Mouse (Mus musculus): ENCODE measurements at regions not wholly inside any gene's neighbourhood (a gene's known extent, or its start where the extent isn't known, plus 50 kb on each side); places are given as distances from the start of the nearest gene placed in this dataset.

- Histone ChIP-seq H3K27ac (replicated peaks) (no peak overlapping the region), H3K27me3 (ENCODE audit: low read depth, poor library complexity, severe bottlenecking) (no peaks in the 10 kb centered on the region), H3K4me3 (no peak overlapping the region), H3K36me3 (no peaks in the 10 kb centered on the region), H3K9me3 (replicated peaks) (no peaks in the 10 kb centered on the region), H3K4me1 (0 out of 2 replicates have a peak, but pooled peaks cover 4% of the 10 kb centered on the region)
- 87% methylated on average over 5 of the region's 5 CpGs for WGBS
- DNase-seq (ENCODE audit: low spot score), result no peak
Measured at GRCm38 (mm10) chr10:19216240-19216639, 140.1 kb upstream of the Olig3 start.

GRCm38 (mm10) chr10:19209751-19210150 is 146.6 kb upstream of the Olig3 start:
- no peak for DNase-seq (ENCODE audit: low spot score)
- Histone ChIP-seq H3K36me3 (no peaks in the 10 kb centered on the region), H3K4me3 (no peak overlapping the region), H3K4me1 (peaks cover 11% of the 10 kb centered on the region), H3K27ac (replicated peaks) (no peak overlapping the region), H3K27me3 (ENCODE audit: low read depth, poor library complexity, severe bottlenecking) (no peaks in the 10 kb centered on the region), H3K9me3 (replicated peaks) (no peaks in the 10 kb centered on the region)
- 85% methylated on average over 2 of the region's 2 CpGs for WGBS

DNA sequence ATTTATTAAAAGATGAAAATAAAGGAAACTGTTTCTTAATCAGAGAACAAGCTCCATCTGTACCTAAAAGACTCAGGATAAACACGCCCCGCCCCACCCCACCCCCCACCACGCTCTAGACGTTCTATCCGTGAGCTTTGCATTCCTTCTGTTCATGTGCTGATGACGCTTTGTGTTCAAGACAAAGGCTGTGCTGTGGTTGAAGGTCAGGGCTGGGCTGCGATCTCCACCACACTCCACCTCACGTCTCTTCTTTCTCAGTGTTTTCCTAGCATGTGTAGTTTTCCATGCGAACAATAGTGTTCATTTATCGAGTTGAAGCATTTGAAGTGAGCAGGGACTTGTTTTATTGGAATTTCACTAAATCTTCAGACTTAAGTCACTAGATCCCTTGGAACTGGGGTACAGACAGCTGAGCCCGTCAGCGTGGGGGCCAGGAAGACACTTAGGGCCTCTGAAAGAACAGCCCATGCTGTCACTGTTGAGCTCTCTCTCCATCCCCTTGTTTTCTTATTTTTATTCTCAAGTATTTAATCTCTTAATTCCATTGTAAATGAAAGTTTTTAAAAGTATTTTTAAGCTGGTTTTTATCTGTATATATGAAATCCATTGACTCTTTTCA is 148.1 kb upstream of the Olig3 start:
- DNase-seq (ENCODE audit: low spot score), result peak; percentile 62
- Histone ChIP-seq H3K4me1 (peaks cover 11% of the 10 kb centered on the region), H3K4me3 (no peak overlapping the region), H3K36me3 (no peaks in the 10 kb centered on the region), H3K27me3 (ENCODE audit: low read depth, poor library complexity, severe bottlenecking) (no peaks in the 10 kb centered on the region), H3K9me3 (replicated peaks) (no peaks in the 10 kb centered on the region), H3K27ac (replicated peaks) (peak overlapping the region; percentile 74)
- WGBS, result 8% methylated on average over 12 of the region's 12 CpGs

- H3K36me3 ChIP-seq, result no peaks in the 10 kb centered on the region
- H3K27ac ChIP-seq (replicated peaks), result no peak overlapping the region
- WGBS, result 52% methylated on average over 2 of the region's 2 CpGs
- no peaks in the 10 kb centered on the region for H3K27me3 ChIP-seq (ENCODE audit: low read depth, poor library complexity, severe bottlenecking)
- DNase-seq (ENCODE audit: low spot score), result no peak
- peaks cover 11% of the 10 kb centered on the region for H3K4me1 ChIP-seq
- no peak overlapping the region for H3K4me3 ChIP-seq
- H3K9me3 ChIP-seq (replicated peaks), result no peaks in the 10 kb centered on the region
Measured at GRCm38 (mm10) chr10:19207505-19207904, 148.8 kb upstream of the Olig3 start.

DNA sequence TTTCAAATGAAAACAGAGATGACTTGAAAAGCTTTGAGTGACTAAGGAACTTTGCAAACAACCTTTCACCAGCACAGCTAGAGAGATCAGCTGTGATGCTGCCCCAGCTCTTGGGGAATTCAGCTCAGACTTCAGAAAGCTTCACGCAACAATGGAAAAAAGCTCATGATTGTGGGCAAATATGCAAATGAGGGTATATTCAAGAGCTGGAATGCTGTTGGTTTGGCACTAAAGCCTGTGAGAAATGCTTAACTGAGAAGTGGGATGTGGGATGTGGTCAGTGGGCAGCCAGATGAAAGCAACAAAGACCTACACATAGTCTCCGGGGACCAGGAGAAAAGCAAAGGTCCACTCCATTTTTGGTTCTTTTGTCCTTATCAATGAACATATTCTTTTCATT is 156.0 kb upstream of the Olig3 start:
- WGBS, result 87% methylated on average over 2 of the region's 2 CpGs
- Histone ChIP-seq H3K4me1 (peaks cover 7% of the 10 kb centered on the region; the same call in 1 of the 2 replicates), H3K36me3 (no peaks in the 10 kb centered on the region), H3K27ac (replicated peaks) (no peak overlapping the region), H3K9me3 (replicated peaks) (no peaks in the 10 kb centered on the region), H3K27me3 (ENCODE audit: low read depth, poor library complexity, severe bottlenecking) (no peaks in the 10 kb centered on the region), H3K4me3 (no peak overlapping the region)
- DNase-seq (ENCODE audit: low spot score), result no peak

GRCm38 (mm10) chr10:19195676-19196075 is 160.7 kb upstream of the Olig3 start:
- WGBS, result 81% methylated on average over 7 of the region's 7 CpGs
- no peaks in the 10 kb centered on the region for H3K9me3 ChIP-seq (replicated peaks)
- no peaks in the 10 kb centered on the region for H3K27me3 ChIP-seq (ENCODE audit: low read depth, poor library complexity, severe bottlenecking)
- H3K27ac ChIP-seq (replicated peaks), result no peak overlapping the region
- DNase-seq (ENCODE audit: low spot score), result no peak
- no peaks in the 10 kb centered on the region for H3K36me3 ChIP-seq
- no peak overlapping the region for H3K4me3 ChIP-seq
- H3K4me1 ChIP-seq, result peaks cover 12% of the 10 kb centered on the region

DNA sequence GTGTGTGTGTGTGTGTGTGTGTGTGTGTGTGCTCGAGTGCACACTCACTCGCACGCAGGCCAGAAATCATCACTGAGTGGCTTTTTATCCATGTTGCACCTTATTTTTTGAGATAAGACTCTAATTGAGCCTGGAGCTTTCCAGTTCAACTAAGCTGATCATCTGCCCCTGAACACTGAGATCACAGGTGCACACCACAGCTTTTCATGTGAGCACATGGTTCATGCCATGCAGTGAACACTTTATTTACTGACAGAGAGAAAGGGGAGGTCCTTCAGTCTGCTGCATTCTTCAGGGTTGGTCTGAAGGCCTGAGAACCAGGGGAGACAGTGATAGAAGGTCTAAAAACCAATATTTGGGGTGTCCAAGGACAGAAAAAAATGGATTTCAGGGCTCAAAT is 161.7 kb upstream of the Olig3 start:
- Histone ChIP-seq H3K36me3 (no peaks in the 10 kb centered on the region), H3K27me3 (ENCODE audit: low read depth, poor library complexity, severe bottlenecking) (no peaks in the 10 kb centered on the region), H3K4me3 (no peak overlapping the region), H3K4me1 (peaks cover 5% of the 10 kb centered on the region), H3K9me3 (replicated peaks) (no peaks in the 10 kb centered on the region), H3K27ac (replicated peaks) (no peak overlapping the region)
- WGBS, result 95% methylated on average over 3 of the region's 3 CpGs
- no peak for DNase-seq (ENCODE audit: low spot score)

GRCm38 (mm10) chr10:19192971-19193758 is 163.2 kb upstream of the Olig3 start:
- no peaks in the 10 kb centered on the region for H3K9me3 ChIP-seq (replicated peaks)
- H3K27me3 ChIP-seq (ENCODE audit: low read depth, poor library complexity, severe bottlenecking), result peaks cover 3% of the 10 kb centered on the region
- no peak overlapping the region for H3K27ac ChIP-seq (replicated peaks)
- H3K4me1 ChIP-seq, result peaks cover 10% of the 10 kb centered on the region
- no peak for DNase-seq (ENCODE audit: low spot score)
- no peaks in the 10 kb centered on the region for H3K36me3 ChIP-seq
- WGBS, result 86% methylated on average over 5 of the region's 5 CpGs
- no peak overlapping the region for H3K4me3 ChIP-seq

DNA sequence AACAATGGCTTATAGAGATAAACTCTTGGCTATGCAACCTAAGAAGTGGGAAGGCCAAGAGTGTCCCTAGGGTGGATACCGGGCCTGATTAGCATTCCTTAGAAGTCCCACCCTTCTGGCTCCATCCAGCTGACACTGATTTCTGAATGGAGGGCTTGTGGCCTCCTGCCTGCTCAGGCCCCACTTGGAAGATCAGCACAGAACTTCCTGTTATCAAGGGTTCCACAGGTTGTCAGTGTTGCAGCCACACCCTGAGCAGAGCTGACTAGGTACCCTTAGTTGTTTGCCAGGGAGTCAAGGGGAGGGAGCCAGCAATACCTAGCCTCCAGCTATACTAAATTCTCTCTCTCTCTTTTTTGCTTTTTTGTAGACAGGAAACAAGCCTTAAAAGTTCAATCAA is 164.1 kb upstream of the Olig3 start:
- DNase-seq (ENCODE audit: low spot score), result no peak
- 34% methylated on average over 1 of the region's 1 CpGs for WGBS
- Histone ChIP-seq H3K27me3 (ENCODE audit: low read depth, poor library complexity, severe bottlenecking) (peaks cover 12% of the 10 kb centered on the region), H3K36me3 (no peaks in the 10 kb centered on the region), H3K4me3 (no peak overlapping the region), H3K27ac (replicated peaks) (no peak overlapping the region), H3K9me3 (replicated peaks) (no peaks in the 10 kb centered on the region), H3K4me1 (peaks cover 14% of the 10 kb centered on the region)

DNA sequence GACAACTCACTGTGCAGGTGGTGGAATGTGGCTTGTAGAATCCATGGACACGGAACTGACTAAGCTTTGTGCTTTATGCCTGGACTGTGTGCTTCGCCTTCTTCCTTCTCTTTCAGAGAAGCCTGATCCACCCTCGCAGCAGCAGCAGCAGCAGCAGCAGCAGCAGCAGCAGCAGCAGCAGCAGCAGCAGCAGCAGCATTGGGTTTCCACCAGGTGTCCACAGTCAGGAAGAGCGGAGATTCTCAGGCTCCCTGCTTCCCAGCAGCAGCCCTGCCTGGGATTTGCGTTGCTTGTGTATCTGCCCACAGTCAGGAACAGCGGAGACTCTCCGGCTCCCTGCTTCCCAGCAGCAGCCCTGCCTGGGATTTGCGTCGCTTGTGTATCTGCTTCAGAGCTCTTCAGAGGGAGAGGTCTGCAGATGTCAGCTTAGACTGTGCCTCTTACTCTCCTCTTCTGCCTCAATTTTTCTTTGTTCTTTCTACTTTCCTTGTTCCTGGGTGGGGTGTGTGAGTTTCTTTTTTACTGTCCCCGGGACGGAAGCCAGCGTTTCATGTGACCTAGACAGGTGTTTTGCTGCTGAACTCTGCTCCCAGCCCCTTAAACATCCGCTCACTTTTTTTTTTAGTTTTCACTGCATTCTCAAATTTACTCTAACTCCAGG is 168.1 kb upstream of the Olig3 start:
- no peaks in the 10 kb centered on the region for H3K36me3 ChIP-seq
- H3K4me3 ChIP-seq, result peak overlapping the region; percentile 36
- H3K9me3 ChIP-seq (replicated peaks), result no peaks in the 10 kb centered on the region
- H3K27me3 ChIP-seq (ENCODE audit: low read depth, poor library complexity, severe bottlenecking), result peaks cover 22% of the 10 kb centered on the region
- DNase-seq (ENCODE audit: low spot score), result peak; percentile 36
- peak overlapping the region; percentile 66; the same call in 1 of the 2 replicates for H3K27ac ChIP-seq (replicated peaks)
- peaks cover 21% of the 10 kb centered on the region for H3K4me1 ChIP-seq
- 18% methylated on average over 13 of the region's 13 CpGs for WGBS

- DNase-seq (ENCODE audit: low spot score), result no peak
- Histone ChIP-seq H3K4me3 (peak overlapping the region; percentile 36; the same call in 1 of the 2 replicates), H3K27ac (replicated peaks) (0 out of 2 replicates have a peak overlapping the region, but pooled peaks have one; percentile 66), H3K9me3 (replicated peaks) (no peaks in the 10 kb centered on the region), H3K36me3 (no peaks in the 10 kb centered on the region), H3K27me3 (ENCODE audit: low read depth, poor library complexity, severe bottlenecking) (peaks cover 22% of the 10 kb centered on the region), H3K4me1 (peaks cover 21% of the 10 kb centered on the region)
- 65% methylated on average over 4 of the region's 4 CpGs for WGBS
Measured at GRCm38 (mm10) chr10:19187716-19188081, 168.6 kb upstream of the Olig3 start.

DNA sequence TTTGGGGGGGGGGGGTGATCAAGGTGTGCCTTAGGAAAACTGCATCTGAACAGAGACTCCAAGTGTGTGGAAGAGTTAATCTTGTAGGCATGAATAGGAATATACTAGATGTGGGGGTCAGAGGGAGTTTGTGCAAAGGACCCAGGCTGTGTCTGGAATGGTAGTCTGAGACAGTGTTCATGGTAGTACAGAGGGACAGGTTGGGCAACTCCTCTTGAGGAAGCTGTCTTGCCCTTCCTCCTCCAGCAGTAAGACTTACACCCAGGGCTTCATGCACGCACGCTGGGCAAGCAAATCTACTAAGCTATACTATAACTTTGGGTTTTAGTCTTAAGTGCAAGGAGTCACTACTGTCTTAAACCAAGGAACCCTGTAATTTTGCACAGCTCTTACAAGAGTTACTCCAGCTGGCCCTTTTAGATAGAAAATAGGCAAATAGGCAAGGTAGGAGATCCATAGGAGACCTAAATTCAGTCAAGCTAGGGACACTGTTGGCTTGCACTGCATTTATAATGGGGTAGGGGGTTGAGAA is 169.2 kb upstream of the Olig3 start:
- WGBS, result 82% methylated on average over 2 of the region's 2 CpGs
- no peak overlapping the region for H3K4me3 ChIP-seq

More for the DNA sequence above, 169.2 kb upstream of the Olig3 start:
- Histone ChIP-seq H3K36me3 (no peaks in the 10 kb centered on the region), H3K4me1 (peaks cover 18% of the 10 kb centered on the region), H3K27ac (replicated peaks) (no peak overlapping the region), H3K27me3 (ENCODE audit: low read depth, poor library complexity, severe bottlenecking) (peaks cover 22% of the 10 kb centered on the region), H3K9me3 (replicated peaks) (no peaks in the 10 kb centered on the region)
- DNase-seq (ENCODE audit: low spot score), result no peak
